Mouse (Mus musculus) embryo, embryonic 10.5 days (tissue): Measurements from ENCODE around the gene Cntn5.

Experiments used
- DNase-seq: peaks from one replicate; pipeline ENCODE4 v3.0.0-alpha.2; 2015; ENCODE audit warnings: low spot score

Cntn5 gene

DNA sequence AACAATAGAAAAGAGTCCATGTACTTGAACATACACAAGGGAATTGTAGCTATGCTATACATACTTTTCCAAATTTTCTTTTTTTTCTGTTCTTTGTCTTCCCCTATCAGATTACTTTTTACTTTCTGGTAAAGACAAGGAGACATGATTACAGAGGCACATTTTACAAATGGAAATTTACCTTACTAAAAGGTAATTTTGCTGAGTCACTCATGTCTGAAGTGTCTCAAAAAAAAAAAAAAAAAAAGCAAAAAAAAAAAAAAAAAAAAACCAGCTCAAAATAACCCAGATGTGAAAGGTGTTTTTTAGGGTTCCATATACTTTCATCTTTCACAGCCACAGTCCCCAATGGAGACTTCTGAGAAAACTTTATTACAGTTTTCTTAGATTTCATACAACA is 492.5 kb downstream of the Cntn5 start:
- DNase-seq = no peak

DNA sequence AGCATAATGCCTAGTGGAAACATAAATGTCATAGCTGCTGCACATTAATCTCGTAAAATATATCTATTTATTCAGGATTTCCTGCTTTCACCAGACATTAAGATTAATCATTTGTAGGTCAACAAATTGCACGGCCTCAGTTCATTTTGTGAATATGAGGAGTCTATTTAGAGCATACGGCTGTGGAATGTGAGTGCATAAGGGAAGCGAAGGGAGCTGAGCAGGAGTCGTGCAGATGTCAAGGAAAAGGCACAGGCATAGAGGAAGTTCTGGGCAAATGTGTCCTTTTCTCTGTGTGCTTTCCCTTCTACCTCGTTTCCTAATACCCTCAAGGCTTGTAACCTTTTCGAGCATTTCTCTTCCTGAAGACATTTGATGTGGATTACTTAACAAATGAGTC is 504.5 kb downstream of the Cntn5 start:
- no peak for DNase-seq

DNA sequence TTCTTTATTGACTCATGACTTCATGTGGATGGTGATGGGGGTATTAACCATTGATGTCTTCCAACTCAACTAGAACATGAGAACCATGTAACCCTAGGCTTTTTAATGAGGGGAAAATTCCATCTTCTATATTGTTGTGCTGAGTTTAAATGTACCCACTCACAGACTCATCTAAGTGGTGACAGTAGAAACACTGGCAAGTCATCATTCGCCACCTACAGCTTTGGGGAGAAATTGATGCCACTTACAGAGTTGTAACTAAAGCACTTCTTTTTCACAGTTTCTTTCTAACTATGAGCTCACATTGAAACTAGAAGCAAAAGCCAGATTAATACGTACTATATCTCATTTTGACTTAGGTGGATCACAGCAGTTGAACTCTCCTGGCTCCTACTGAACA is 514.7 kb downstream of the Cntn5 start:
- DNase-seq = no peak

DNA sequence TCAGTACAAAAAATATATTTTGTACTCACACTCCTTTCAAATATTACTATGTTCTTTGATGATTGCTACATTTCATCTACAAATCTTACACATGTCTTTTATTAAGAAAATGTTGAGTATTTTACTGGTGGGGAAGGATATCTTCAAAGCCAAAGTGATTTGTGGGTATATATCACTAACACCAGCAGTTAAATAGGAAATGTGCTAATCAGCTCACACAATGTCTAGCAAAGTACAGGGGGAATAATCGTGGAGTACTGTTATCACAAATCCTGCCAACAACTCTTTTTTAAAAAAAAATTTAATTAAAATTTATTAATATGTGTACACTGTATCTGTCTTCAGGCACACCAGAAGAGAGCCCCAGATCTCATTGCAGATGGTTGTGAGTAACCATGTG is 520.1 kb downstream of the Cntn5 start:
- DNase-seq = no peak

DNA sequence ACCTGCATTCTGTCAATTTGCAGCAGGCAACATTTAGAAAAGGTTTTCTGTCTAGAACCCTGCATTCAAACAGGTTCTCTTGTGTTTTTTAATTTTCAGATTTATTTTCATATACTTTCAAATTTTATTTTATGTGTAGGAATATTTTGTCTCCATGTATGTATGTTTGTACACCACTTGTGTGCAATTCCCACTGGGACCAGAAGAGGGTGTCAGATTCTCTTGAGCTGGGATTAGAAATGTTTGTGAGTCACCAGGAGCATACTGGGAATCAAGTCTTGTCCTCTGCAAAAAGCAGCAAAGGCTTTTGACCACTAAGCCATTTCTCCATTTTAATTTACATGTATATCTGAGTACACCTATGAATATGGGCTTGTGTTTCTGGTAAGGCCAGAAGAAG is 521.4 kb downstream of the Cntn5 start:
- DNase-seq = no peak

DNA sequence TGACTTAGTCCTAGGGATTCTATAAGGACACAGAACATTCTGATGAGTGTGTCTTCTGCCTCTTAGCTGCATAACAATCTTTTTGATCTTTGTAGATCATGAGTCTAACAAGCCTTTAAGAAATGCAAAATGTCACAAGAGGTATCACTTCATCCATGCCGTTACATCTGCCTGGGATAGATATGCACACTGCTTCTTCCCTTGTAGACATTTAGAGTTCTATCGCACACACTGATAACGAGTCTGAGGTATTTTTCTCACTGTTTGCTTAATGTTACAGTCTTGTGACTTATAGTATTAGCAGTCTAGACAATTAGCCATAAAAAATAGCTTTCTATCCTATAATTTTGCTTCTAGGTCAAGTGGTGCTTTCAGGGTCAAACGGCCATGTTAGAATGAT is 522.9 kb downstream of the Cntn5 start:
- no peak for DNase-seq

DNA sequence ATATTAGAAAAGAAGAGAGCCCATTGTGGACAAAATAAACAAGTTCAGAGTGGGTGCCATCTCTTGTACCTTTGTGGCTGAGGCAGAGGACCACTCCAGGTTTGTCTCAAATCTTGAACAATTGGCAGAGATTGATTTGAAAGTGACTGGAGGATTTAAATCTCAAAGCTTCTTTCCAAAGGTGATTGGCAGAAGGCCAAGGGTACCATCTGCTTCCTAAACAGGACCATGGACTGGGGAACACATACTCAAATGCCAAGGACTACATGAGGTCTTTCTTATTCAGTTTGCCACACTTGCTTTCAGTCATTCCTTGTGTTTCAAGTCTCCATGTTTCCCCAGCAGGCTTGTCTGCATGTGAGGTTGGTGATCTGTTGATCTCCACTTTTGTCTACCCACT is 528.3 kb downstream of the Cntn5 start:
- DNase-seq = no peak

DNA sequence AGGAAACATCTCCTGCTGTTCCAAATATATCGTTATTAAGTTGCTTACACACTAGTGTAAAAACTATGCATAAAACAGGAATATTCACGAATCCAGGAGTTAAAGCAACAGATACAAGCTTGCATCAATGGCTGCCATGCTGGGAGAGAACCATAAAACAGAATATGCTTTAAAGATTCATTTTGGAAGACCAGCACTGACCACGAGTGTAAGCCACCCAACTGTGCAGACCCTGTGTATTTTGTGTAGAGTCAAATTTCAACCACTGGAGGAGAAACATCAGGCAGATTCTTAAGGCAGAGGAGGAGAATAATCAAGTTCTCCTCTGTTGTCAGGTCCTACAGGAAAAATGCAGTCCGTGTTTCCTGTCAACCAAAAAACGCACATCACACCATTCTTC is 535.6 kb downstream of the Cntn5 start:
- no peak for DNase-seq

DNA sequence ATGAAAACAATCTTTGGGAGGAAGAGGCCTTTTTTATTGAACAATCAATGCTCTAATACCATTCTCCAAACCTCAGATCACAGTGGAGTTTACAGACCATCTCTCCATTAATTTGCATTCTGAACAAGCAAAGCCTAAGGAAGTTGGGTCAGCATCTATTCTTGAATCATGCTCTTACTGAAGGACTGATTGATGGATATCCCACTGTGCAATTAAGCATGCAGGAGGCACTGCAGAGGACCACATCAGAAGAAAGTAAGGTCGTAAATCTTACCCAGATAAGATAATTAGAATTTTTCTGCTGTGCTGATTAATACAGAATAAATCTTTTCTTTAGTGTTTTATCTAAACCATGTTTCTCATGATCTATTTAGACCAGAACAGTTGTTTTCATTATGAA is 536.2 kb downstream of the Cntn5 start:
- peak; percentile 18 for DNase-seq

DNA sequence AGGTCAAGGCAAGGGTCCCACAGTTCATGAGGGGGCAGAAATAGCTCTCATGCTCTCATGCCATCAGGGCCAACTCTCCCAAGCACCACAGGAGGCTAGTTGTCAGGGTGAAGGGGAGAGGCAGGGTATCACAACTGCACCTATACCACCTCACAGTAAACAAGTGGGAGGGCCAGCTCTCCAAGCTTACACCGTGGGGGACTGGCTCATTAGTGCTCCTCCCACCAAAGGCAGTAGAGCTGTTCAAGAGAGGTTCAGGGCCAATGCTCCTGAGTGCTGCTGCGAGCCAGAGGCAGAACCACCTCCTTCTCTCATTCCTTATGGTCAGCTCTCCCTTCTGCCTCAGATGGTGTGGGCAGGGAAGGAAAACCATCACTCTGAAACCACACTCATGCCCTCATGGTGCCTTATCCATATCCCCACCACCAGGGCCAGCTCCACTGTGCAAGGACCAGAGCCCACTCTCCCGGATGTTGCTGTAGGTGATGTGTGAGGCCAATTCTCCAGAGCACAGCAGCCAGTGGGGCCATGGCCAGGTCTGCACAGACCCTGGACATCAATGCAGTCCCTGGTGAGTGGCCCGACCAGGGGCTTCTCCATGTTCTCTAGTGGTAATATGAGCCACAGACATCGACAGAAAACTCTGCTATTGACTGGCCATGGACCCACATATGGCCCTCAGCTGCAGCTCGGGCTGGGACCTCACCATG is 538.2 kb downstream of the Cntn5 start:
- no peak for DNase-seq

DNA sequence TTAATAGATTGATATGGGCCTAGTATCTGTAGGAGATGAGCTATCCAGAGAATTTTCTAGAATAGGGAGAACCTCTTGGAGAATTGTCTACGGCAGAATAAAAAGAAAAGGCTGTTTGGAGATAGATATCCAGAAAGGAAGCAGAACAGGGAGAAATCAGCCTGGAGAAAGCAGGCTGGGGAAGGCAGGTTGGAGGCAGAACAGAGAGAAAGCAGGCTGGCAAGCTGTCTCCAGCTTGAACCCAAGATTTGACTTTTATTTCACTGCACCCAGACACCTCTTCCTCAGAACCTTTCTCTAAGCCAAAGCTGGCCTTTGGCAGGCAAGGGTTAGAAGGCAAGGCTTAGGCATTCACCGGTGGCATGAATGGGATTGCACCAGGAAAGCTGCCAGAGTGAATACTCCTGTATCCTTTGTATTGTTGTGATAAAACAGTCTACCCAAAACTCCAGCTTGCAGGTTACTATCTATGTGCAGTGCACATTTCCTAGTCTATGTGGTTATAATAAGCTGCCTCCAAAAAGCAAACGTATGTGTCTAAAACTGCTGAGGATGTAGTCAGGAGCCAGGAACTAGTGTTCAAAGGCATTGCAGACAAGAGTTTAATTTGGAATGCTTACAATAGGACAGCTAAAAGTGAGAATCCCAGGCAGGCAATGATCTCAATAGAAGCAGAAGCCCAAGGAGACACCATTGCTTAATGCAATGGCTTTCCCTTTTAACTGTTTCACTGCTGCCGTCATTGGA is 553.5 kb downstream of the Cntn5 start:
- DNase-seq = no peak

DNA sequence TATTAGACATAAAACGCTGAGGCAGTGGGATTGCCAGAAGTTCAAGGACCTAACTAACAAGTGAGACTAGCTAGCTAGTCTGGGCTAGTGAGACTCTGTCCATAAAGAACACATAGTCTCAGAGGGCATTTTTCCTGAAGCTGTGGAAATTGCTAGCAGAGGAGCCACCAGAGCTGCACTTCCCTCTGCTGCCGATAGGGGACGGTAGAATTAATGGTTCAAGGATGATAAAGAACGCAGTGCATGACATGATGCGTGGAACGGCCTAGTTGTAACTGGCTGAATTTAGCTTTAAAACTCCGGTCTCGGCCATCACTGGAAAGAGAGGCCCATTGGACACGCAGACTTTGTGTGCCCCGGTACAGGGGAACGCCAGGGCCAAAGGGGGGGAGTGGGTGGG is 555.8 kb downstream of the Cntn5 start:
- no peak for DNase-seq

DNA sequence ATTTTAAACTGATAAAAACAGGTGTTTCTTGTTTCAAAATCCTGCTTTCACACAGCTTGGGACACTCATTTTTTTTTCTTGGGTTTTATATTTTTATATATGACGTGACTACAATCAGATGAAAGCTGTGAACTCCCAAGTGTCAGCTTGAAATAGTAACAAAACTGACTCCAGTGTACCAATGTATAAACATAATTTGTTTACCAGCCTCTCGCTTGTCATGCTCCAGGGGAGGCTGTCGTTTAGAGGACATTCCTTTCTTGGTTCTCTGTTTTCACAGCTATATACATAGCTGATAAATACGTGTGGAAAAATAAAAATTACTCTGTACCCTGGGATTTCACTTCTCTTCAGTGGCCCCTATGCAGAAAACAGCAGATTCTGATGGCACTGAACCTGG is 556.4 kb downstream of the Cntn5 start:
- no peak for DNase-seq

DNA sequence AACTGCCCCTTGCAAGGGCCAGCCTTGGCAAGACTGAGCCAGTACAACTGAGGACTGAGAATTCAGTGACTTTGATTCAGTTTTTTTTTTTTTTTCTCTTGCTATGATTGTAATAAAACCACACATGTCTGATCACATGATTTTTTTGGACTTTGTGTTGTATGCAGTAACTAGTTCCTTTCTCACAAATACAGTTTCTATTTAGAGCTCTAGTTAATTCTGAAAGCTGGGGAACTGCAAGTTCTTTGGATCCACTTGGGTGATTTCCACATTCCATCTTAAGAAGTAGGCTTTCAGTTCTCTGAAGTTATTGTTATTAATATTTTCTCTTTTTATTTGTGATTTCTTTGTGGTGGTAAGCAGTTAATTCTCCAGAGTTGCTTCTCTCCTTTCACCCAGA is 563.8 kb downstream of the Cntn5 start:
- DNase-seq = no peak

DNA sequence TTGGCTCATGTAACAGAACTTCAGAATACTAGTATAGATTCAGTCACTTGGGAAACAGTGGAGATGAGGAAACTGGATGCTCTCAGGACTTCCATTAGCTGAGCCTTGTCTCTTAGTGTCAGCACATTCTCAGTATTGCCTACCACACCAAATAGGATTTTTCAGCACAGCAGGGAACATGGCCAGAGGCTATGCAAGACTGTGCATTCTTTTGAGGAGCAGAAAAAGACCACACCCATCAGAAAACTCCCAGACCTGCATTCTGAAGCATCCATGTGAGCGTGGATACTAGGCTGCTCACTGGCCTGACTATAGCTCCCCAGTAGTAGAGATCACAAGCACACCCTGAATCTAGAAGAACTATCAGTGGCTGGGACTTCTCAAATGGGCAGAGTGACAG is 564.9 kb downstream of the Cntn5 start:
- DNase-seq = no peak

DNA sequence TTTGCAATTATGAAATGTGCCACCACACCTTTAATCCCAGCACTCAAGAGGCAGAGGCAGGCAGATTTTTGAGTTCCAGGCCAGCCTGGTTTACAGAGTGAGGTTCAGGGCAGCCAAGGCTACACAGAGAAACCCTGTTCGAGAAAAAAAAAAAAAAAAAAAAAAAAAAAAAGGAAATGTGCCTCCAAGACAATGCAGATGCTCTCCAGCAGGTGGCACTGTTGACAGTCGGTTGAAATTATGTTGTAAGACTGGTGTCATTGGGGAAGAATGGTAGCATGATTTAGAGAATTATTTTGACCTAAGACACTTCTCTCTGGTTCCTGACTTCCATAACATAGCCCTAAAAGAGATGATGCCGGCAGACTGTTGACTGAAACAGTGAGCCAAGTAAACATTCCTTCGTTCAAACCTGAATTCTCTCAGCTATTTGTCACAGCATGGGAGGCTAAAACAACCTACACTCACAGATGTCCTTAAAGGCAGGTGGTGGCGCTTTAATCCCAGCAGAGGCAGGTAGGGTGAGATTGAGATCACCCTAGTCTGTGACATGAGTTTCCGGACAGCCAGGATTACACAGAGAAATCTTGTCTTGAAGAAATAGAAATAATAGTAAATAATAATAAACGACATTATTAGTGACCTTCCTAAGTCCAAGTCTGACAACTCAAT is 579.7 kb downstream of the Cntn5 start:
- DNase-seq = peak; percentile 75

DNA sequence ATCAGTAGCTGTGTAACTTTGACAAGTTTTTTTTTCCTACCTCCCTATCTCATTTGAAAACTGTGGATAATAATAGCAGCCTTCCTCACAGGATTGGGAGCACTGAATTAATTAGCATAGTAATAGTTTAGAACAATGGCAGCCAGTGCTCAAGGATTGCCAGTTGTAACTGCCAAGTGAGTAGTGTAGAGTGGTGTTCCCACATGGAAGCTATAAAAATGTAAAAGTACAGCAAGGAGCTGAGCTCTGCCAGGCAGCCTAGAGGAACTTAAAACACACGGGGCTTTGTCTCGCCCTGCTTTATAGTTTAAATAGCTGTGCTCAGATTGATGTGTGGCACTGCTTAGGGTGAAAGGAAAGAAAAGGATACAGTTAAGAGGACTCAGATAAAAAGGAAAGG is 635.2 kb downstream of the Cntn5 start:
- DNase-seq = peak; percentile 32

DNA sequence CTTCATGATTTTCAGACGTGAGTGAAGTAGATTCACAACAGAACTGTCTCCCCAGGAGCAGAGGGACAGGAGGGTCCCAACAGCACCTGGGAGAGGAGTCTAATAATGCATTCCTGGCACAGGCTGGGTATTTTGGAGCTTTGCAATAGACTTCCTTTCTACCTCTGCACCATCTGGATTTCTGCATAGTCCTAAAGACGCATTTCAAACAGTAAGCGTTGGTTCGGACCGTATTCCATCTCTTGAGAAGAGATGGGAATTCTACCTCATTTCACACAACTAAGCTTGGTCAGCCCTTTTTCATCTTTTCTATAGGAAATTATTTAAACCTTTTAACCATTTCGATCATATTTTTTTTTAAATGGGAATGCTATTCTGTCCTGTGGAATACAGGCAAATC is 635.7 kb downstream of the Cntn5 start:
- no peak for DNase-seq

DNA sequence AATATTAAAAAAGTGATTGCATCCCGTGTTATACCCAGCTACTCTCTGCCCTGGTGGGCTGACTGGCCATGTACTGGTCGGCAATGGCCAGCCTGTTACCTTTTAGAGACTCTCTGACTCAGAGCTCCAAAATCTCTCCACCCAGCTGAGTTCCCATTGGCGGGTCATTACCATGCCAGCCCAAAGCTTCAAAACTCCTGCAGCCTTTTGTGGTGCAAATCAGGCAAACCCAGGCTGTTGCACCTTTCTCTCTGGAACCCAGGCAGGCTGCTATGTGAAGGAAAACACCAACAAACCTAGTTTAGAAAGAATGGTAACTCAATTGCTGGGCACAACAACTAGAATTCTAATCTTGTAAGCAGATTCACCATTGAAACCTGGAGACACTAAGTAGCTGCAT is 639.0 kb downstream of the Cntn5 start:
- DNase-seq = no peak

DNA sequence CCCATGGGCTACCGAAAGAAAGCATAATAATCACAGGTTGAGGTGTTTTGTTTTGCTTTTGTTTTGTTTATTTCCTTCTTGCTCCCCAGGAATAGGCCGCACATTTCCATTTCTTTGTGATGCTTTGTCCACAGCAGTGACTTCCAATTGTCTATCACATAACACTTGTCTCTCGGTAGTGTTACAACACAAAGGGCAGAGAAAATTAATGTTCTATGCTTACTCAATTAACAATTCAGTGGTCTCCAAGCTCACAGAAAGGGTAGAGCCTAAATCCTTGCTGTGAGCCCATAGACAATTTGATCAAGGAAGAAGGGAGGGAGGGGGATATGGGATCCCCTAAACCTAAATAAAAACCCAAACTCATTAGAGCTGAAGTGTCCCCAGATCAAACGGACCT is 671.2 kb downstream of the Cntn5 start:
- DNase-seq = peak; percentile 5

DNA sequence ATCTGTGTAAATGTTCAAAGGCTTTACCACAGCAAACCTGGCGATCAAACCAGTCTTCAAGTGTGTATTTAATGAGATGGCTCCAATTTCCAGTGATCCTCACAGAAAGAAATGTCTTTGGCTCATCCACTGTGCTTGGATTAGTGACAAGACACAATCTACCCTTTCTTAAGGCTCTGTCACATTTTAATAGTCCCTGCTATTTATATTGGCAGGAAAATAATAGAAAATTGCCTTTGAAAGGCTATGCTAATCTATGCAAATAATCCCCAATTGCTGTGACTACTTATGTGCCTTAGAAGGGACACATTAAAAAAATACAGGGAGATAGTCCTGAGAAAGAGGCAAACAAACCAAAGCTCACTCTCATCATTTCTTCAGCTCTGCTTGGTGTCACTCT is 672.5 kb downstream of the Cntn5 start:
- no peak for DNase-seq

DNA sequence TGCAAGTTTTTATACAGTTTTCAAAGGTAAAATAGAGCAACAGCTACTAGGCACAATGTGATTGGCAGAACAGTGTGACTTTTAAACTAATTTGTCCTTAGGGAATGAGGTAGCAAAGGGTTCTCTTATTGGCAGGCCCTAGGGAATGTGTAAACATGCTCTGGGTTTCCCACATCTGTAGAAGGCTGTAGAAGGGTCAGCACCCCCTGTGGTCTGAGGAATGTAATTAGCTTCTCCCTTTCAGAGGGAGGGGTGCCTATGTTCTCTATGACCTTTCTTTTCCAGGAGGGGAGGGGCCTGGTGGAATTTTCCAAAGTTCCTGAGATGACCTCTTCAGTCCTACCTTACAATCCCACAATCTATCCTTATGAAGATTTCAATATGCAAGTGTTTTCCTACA is 673.6 kb downstream of the Cntn5 start:
- DNase-seq = peak; percentile 24

DNA sequence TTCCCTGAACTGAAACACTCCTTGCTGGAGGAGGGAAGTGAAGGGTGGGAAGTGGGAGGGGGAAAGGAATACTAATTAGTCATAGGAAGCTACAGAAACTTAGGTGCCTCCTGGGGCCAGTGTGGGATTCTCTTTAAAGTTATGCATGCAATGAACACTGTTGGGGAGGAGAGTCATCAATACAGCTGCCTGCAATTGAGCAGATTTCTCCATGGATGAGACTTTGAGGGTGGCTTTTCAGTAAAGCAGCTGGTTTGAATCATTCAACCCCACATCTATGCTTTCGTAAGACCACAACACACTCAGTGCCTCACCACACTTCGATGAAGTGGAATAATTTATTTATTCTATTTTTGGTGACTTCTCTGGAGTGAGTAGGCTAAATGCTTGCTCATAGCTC is 674.9 kb downstream of the Cntn5 start:
- DNase-seq = peak; percentile 18
